Mouse (Mus musculus): ENCODE measurements around the gene Iqce.

The Iqce gene

GRCm38 (mm10) chr5:140639312-140639711 is 62.9 kb downstream of the Iqce start:
- DNase-seq (ENCODE audit: low spot score), result no peak

DNA sequence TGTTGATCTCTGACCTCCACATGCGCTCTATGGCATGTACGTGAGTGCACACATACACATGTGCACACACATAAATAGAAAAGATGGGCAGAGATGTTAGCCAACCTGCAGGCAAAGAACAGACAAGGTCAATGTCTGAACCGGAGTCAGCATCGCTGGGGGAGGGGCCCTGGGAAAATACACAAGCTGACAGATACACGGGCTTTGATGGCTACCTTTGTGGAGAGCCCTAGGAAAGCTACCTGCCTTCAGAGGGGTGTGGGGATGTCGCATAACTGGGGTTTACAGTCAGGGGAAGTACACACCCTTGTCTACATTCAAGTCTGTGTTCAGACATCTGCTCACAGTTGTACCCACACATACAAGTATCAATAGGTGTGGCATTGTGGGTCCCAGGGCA is 63.7 kb downstream of the Iqce start:
- DNase-seq (ENCODE audit: low spot score), result no peak

DNA sequence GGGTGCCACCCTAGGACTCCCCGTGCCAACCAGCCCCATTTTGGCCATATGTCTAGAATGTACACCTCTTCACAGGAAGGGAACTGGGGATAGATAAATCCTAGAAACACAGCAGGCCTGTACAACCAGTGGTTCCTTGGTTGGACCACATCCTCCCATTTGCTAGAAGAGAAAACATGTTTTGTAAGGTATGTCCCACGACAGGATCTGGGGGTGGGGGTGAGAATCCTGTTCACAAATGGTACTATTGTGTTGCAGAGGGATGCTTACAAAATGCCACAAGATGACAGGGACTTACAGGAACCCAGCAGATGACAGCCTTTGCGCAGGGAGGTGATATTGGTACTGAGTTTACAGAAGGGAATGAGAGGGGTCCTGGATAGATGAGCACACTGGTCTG is 64.2 kb downstream of the Iqce start:
- DNase-seq (ENCODE audit: low spot score), result peak; percentile 80

GRCm38 (mm10) chr5:140637058-140637410 is 65.1 kb downstream of the Iqce start:
- no peak for DNase-seq (ENCODE audit: low spot score)

DNA sequence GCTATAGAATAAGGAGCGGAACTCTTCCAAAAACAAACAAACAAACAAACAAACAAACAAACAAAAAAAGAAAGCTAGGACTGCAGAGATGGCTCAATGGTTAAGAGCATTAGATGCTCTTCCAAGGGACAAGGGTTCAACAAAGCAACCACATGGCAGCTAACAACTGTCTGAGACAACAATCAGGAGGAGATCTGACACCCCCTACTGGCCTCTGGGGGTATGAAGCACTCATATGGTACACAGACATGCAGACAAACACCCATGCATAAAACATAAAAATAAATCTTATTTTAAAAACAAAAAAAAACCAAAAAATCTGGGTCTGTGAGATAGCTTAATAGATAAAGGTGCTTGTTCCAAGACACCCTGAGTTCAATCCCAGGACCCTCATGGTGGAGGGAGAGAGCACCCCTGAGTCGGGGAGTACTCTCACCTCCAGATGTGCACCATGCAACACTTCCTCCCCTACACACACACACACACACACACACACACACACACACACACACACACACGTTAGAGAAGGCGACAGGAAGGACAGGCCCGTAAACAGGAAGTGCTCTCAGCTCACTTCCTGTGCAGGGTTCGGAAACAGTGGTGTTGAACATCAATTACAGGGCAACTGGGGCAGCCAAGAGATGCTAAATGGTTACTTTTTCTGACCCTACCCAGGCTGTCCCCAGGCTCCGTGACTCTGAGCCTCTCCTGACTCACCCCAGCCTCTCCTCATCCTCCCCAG is 65.7 kb downstream of the Iqce start:
- peak; percentile 78 for DNase-seq (ENCODE audit: low spot score)

GRCm38 (mm10) chr5:140634798-140635722 is 67.1 kb downstream of the Iqce start:
- DNase-seq (ENCODE audit: low spot score), result no peak

- DNase-seq (ENCODE audit: low spot score), result no peak
Measured at GRCm38 (mm10) chr5:140633432-140633831, 68.7 kb downstream of the Iqce start.

GRCm38 (mm10) chr5:140628995-140629394 is 73.2 kb downstream of the Iqce start:
- no peak for DNase-seq (ENCODE audit: low spot score)

- no peak for DNase-seq (ENCODE audit: low spot score)
Measured at GRCm38 (mm10) chr5:140627580-140627979, 74.6 kb downstream of the Iqce start.

DNA sequence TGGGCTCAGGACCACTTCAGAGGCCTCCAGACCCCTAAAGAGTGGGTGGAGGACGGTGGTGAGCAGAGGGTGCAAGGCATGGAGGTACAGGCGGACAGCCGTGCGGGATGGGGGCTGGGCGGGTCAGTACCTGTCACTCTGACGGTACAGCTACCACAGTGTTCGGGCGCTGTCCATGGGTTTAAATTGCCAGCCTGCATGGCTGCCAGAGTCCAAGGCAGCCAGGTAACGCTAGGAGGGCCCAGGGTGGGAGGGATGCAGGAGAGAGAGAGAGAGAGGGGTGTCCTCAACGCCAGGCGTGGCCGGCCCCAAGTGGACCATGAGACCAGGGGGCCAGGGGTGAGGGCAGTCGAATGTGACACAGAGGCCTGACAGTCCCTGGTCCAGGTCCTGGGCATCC is 77.2 kb downstream of the Iqce start:
- DNase-seq (ENCODE audit: low spot score), result no peak

- DNase-seq (ENCODE audit: low spot score), result no peak
Measured at GRCm38 (mm10) chr5:140624238-140624637, 77.9 kb downstream of the Iqce start.

GRCm38 (mm10) chr5:140623791-140624190 is 78.4 kb downstream of the Iqce start:
- no peak for DNase-seq (ENCODE audit: low spot score)

- DNase-seq (ENCODE audit: low spot score), result peak; percentile 16
Measured at GRCm38 (mm10) chr5:140622978-140623670, 79.1 kb downstream of the Iqce start.

DNA sequence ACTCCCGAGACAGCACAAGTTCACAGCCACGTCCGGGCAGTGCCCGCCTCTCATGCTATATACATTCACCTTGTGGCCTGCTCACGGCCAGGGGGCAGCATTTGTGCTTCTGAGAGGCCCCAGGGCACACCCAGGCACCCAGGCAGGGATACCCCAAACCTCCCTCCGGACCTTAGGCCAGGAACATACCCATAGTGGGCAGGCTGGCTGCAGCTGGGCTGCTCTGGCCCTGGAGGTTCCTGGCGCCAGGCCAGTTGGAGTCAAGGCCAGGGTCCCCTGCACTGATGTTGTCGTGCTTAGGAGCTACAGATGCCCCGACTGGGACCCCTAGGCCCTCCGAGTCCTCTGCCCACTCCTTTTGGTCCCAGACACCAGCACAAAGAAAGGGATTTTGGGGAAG is 80.7 kb downstream of the Iqce start:
- DNase-seq (ENCODE audit: low spot score), result no peak

DNA sequence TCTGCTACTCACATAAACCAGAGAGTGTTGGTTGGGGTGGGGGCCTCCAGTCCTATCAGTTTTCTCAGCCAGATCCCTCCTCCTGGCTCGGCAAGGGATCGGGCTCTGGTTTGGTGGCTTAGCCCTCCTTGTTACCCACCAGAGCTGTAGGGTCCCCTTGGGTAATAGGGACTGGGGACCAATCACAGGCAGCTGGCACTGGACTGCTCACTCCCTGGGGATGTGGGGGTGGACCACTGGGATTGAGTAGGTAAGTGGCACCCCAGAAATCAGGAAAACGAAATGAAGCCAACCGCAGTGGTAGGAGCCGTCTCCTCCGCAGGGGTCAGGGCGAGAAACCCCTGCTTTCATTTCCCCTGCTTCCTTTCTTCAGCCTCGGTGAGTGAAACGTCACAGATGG is 81.1 kb downstream of the Iqce start:
- DNase-seq (ENCODE audit: low spot score), result no peak

- DNase-seq (ENCODE audit: low spot score), result no peak
Measured at GRCm38 (mm10) chr5:140619895-140620736, 82.1 kb downstream of the Iqce start.

- peak; percentile 81 for DNase-seq (ENCODE audit: low spot score)
Measured at GRCm38 (mm10) chr5:140619151-140619771, 82.9 kb downstream of the Iqce start.

DNA sequence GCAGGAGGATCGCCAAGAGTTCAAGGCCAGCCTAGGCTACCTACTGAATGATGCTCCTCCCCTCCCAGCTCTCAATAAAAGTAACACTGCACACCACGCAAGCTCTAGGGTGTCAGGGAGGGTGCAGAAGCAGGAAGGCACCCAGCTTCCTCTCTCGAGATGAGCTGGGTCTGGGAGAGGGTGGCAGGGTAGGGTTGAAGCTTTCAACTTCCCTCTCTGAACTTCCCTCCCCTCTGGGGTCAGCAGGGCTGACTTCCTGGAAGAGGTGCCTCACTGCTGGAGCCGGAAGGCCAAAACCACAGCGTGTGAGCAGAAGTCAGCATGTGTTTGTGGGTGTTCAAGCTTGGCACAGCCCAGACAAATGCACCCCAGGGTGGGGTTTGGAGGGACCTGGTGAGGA is 84.5 kb downstream of the Iqce start:
- peak; percentile 91 for DNase-seq (ENCODE audit: low spot score)

- DNase-seq (ENCODE audit: low spot score), result peak; percentile 82
Measured at GRCm38 (mm10) chr5:140616691-140617090, 85.5 kb downstream of the Iqce start.

DNA sequence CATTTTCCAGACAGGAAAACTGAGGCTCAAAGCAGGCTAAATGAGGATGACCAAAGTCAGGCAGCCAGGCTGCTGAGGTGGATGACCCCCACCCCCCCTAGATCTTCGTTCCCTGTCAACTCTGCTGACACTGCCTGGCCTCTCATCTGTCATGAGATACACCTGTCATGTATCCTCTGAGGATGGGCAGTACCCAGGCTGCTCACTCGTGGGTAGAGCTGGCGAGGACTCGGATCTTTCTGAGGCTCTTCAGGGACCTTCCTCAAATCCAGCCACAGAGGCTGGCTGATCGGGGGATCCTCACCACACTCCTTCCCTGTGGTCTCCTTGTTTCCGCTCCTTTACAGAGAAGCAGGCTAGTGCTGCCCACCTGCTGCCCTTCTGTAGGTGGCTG is 86.1 kb downstream of the Iqce start:
- peak; percentile 23 for DNase-seq (ENCODE audit: low spot score)

All from T-cell, adult 2 months (primary cell).